Mouse (Mus musculus): ENCODE data around the gene Ireb2. TPM values are rescaled to one million over a fixed set of nuclear protein-coding genes. Genes with fewer than 3 reads are reported as not detected.
"Not testable (repeated sequence)": the region's sequence is repeated elsewhere in the genome, so short reads cannot be mapped to it uniquely, and the experiment has no call there.

The Ireb2 gene
- polyA plus RNA-seq, 1 experiment from 2014 or later: 17.7 TPM

DNA sequence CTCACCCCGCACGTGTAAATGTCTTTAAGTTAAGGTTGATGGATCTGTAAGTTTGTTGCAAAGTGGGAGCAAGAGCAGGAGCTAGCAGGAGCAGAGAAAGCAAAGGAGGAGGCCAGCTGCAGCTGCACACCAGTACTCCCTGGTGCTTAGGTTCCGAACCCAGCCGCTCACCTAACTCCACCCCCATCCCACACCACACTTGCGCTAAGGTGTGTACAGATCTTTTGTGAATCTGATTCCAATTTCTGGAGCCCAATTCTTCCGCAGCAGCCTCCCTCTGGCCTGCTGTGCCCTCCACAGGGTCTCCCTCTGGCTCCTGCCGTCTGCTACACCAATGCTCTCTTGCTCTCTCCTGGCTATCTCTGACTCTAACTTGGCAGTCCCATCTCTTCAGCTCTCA is 25.8 kb upstream of the Ireb2 start:
- TF ChIP-seq CTCF (IDR thresholded peaks at IDR 0.05; ENCODE audit: low read depth): no peak
- Histone ChIP-seq H3K4me2 (replicated peaks; ENCODE audit: low read depth) (no peak overlapping the region), H3K27ac (ENCODE audit: low read depth, low read length) (no peak overlapping the region), H3K9ac (ENCODE audit: low read depth, low read length) (no peak overlapping the region), H3K27me3 (replicated peaks; ENCODE audit: control insufficient read depth, insufficient read depth, low read length) (no peaks in the 10 kb centered on the region), H3K4me3 (ENCODE audit: low read depth, low read length) (no peak overlapping the region), H3K36me3 (ENCODE audit: control insufficient read depth, insufficient read depth) (no peaks in the 10 kb centered on the region), H3K9me3 (ENCODE audit: control insufficient read depth) (no peaks in the 10 kb centered on the region), H3K4me1 (replicated peaks; ENCODE audit: control insufficient read depth, insufficient read depth, low read length) (no peaks in the 10 kb centered on the region)
- 57% methylated on average over 7 of the region's 7 CpGs for WGBS
- no peak for ATAC-seq

DNA sequence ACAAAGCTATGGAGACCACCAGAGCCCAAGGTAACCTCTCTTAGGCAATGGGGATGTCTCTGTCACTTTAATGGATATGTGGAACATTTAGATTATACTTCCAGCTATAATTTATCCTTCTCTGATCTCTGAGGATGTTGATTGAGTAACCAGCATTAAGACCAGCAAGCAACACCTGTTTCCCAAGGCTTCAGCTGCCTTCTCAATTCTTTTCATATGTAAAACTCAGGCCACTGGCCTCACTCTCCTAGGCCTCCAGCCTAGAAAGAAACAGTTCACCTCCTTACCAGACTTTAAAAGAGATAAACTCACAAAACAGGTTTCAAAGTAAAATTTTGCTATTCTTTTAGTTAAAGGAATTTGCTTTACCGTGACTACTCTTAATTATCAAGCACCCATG is 23.4 kb upstream of the Ireb2 start:
- Histone ChIP-seq H3K9me3 (ENCODE audit: control insufficient read depth) (no peaks in the 10 kb centered on the region), H3K4me2 (replicated peaks; ENCODE audit: low read depth) (no peak overlapping the region), H3K4me3 (ENCODE audit: low read depth, low read length) (no peak overlapping the region), H3K36me3 (ENCODE audit: control insufficient read depth, insufficient read depth) (no peaks in the 10 kb centered on the region), H3K27me3 (replicated peaks; ENCODE audit: control insufficient read depth, insufficient read depth, low read length) (no peaks in the 10 kb centered on the region), H3K4me1 (replicated peaks; ENCODE audit: control insufficient read depth, insufficient read depth, low read length) (no peaks in the 10 kb centered on the region), H3K9ac (ENCODE audit: low read depth, low read length) (no peak overlapping the region), H3K27ac (ENCODE audit: low read depth, low read length) (no peak overlapping the region)
- WGBS: 94% methylated on average over 1 of the region's 1 CpGs
- TF ChIP-seq CTCF (IDR thresholded peaks at IDR 0.05; ENCODE audit: low read depth): no peak
- no peak for ATAC-seq

DNA sequence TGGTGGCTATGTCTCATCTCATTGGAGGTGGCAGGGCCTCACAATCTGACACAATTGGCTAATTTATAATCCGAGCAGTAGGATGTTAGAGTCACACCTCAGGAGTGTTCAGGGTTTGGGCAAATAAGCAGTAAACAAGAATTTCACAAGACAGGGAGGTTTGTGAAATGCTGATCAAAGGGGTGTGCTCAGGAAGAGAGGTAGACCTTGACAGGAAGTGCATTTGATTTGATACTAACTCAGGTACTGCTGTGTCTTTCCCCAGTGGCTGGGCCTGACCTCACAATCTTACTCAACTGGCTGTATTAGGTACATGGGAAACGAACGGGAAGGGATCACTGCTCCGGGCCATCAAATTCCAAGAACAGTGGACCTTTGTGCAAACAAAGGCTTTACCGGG is 21.3 kb upstream of the Ireb2 start:
- 69% methylated on average over 5 of the region's 5 CpGs for WGBS

DNA sequence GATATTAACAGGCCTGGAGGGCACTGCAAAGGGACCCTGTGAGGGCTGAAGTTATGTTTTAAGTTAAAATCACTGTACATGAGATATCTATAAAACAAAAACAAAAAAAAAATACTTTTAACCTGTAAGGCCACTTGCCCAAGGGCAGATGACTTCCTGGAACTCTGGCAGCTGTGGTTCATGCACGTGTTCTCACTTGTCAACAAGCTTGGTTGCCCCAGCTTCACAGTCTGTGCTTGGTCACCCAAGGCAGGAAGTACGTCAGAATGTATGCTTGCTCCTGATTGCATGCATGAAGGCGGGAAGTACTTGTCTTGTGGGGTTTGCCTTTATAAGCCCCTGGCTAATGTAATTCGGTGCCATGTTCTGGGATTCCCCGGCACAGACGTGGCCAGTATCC is 19.7 kb upstream of the Ireb2 start:
- ATAC-seq: no peak
- TF ChIP-seq CTCF (IDR thresholded peaks at IDR 0.05; ENCODE audit: low read depth): no peak
- H3K4me2 ChIP-seq (replicated peaks; ENCODE audit: low read depth): no peak overlapping the region
- no peak overlapping the region for H3K27ac ChIP-seq (ENCODE audit: low read depth, low read length)
- no peaks in the 10 kb centered on the region for H3K27me3 ChIP-seq (replicated peaks; ENCODE audit: control insufficient read depth, insufficient read depth, low read length)
- H3K4me3 ChIP-seq (ENCODE audit: low read depth, low read length): no peak overlapping the region
- H3K4me1 ChIP-seq (replicated peaks; ENCODE audit: control insufficient read depth, insufficient read depth, low read length): no peaks in the 10 kb centered on the region
- H3K36me3 ChIP-seq (ENCODE audit: control insufficient read depth, insufficient read depth): no peaks in the 10 kb centered on the region
- WGBS: 64% methylated on average over 6 of the region's 6 CpGs
- H3K9me3 ChIP-seq (ENCODE audit: control insufficient read depth): no peaks in the 10 kb centered on the region
- H3K9ac ChIP-seq (ENCODE audit: low read depth, low read length): no peak overlapping the region

More for the DNA sequence above, 21.3 kb upstream of the Ireb2 start:
- H3K36me3 ChIP-seq (ENCODE audit: control insufficient read depth, insufficient read depth): no peaks in the 10 kb centered on the region
- H3K4me2 ChIP-seq (replicated peaks; ENCODE audit: low read depth): no peak overlapping the region
- H3K27ac ChIP-seq (ENCODE audit: low read depth, low read length): no peak overlapping the region
- no peaks in the 10 kb centered on the region for H3K27me3 ChIP-seq (replicated peaks; ENCODE audit: control insufficient read depth, insufficient read depth, low read length)
- no peaks in the 10 kb centered on the region for H3K9me3 ChIP-seq (ENCODE audit: control insufficient read depth)
- no peaks in the 10 kb centered on the region for H3K4me1 ChIP-seq (replicated peaks; ENCODE audit: control insufficient read depth, insufficient read depth, low read length)
- H3K9ac ChIP-seq (ENCODE audit: low read depth, low read length): no peak overlapping the region
- TF ChIP-seq CTCF (IDR thresholded peaks at IDR 0.05; ENCODE audit: low read depth): no peak
- no peak overlapping the region for H3K4me3 ChIP-seq (ENCODE audit: low read depth, low read length)
- ATAC-seq: no peak

DNA sequence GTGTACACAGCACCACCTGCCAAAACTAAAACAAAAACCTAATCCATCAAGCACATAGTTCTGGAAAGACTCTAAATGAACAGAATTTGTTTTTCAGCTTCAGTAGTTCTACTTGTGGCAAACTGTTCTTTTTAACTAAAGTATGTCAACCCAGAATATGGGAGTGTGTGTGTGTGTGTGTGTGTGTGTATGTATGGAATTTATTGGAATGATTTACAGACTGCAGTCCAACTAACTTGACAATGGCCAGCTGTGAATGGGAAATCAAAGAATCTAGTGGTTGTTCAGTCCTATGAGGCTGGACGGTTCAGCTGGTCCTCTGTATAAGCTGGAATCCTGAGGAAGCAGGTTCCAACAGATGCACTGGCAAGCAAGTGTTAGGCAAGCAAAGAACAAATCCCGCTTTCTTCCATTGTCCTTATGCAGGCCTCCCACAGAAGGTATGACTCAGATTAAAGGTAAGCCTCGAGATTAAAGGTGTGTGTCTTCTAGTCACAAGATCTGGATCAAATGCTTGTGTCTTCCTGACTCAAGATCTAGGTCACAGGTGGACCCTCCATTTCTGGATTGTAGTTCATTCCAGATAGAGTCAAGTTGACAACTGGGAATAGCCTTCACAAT is 18.9 kb upstream of the Ireb2 start:
- H3K4me3 ChIP-seq (ENCODE audit: low read depth, low read length): no peak overlapping the region
- no peaks in the 10 kb centered on the region for H3K27me3 ChIP-seq (replicated peaks; ENCODE audit: control insufficient read depth, insufficient read depth, low read length)
- no peaks in the 10 kb centered on the region for H3K36me3 ChIP-seq (ENCODE audit: control insufficient read depth, insufficient read depth)
- H3K9me3 ChIP-seq (ENCODE audit: control insufficient read depth): no peaks in the 10 kb centered on the region
- whole genome bisulfite sequencing: 69% methylated on average over 3 of the region's 3 CpGs
- TF ChIP-seq CTCF (IDR thresholded peaks at IDR 0.05; ENCODE audit: low read depth): no peak
- no peak overlapping the region for H3K4me2 ChIP-seq (replicated peaks; ENCODE audit: low read depth)
- H3K9ac ChIP-seq (ENCODE audit: low read depth, low read length): no peak overlapping the region
- H3K27ac ChIP-seq (ENCODE audit: low read depth, low read length): no peak overlapping the region
- H3K4me1 ChIP-seq (replicated peaks; ENCODE audit: control insufficient read depth, insufficient read depth, low read length): no peaks in the 10 kb centered on the region
- ATAC-seq: no peak

DNA sequence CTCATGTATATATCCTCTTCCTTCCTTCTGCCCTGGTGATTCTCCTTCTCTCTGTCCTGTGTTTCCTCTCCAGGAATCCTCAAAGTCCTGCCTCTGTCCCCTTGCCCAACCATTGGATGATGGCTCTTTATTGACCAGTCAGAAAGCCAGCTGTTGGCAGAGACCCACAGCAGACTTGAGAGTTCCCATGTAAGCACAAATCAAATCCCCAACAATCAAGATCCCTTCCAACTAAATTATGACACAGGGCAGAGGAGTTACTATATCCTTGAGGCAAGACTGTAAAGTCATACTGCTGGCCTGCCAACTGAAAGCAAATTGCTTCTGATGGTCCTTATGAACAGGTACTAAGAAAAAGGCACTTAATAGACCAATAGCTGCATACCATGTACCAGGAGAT is 15.4 kb upstream of the Ireb2 start:
- ATAC-seq: no peak
- H3K27me3 ChIP-seq (replicated peaks; ENCODE audit: control insufficient read depth, insufficient read depth, low read length): no peaks in the 10 kb centered on the region
- no peak for TF ChIP-seq CTCF (IDR thresholded peaks at IDR 0.05; ENCODE audit: low read depth)
- H3K9ac ChIP-seq (ENCODE audit: low read depth, low read length): no peak overlapping the region
- no peak overlapping the region for H3K4me2 ChIP-seq (replicated peaks; ENCODE audit: low read depth)
- peaks cover 7% of the 10 kb centered on the region; the same call in 1 of the 2 replicates for H3K4me1 ChIP-seq (replicated peaks; ENCODE audit: control insufficient read depth, insufficient read depth, low read length)
- H3K27ac ChIP-seq (ENCODE audit: low read depth, low read length): no peak overlapping the region
- H3K36me3 ChIP-seq (ENCODE audit: control insufficient read depth, insufficient read depth): no peaks in the 10 kb centered on the region
- no peak overlapping the region for H3K4me3 ChIP-seq (ENCODE audit: low read depth, low read length)
- no peaks in the 10 kb centered on the region for H3K9me3 ChIP-seq (ENCODE audit: control insufficient read depth)

DNA sequence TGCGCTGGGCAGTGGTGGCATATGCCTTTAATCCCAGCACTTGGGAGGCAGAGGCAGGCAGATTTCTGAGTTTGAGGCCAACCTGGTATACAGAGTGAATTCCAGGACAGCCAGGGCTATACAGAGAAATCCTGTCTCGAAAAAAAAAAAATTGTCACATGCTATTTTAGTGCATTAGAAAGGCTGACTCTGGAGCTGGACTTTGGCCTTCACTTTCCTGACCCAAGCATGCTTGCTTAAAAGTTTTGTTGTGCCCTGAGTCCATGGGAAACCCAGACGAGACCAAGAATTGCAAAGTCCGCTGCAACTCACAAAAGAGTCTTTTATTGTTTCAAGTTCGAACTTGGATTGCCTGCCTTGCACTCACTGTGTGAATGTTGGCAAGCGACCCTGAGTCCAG is 10.6 kb upstream of the Ireb2 start:
- H3K27me3 ChIP-seq (replicated peaks; ENCODE audit: control insufficient read depth, insufficient read depth, low read length); H3K4me3 ChIP-seq (ENCODE audit: low read depth, low read length); H3K4me2 ChIP-seq (replicated peaks; ENCODE audit: low read depth); H3K4me1 ChIP-seq (replicated peaks; ENCODE audit: control insufficient read depth, insufficient read depth, low read length); H3K9ac ChIP-seq (ENCODE audit: low read depth, low read length); H3K9me3 ChIP-seq (ENCODE audit: control insufficient read depth); H3K36me3 ChIP-seq (ENCODE audit: control insufficient read depth, insufficient read depth): not testable (repeated sequence)
- WGBS: 38% methylated on average over 6 of the region's 6 CpGs
- peak; percentile 67 for ATAC-seq
- H3K27ac ChIP-seq (ENCODE audit: low read depth, low read length): peak overlapping the region; percentile 72

Data from intestine, postnatal 0 days (tissue).